Mouse (Mus musculus): ENCODE results near the gene Tldc2.
A peak's percentile ranks its signal among the peaks of the same experiment; 100 is the strongest.

The Tldc2 gene

DNA sequence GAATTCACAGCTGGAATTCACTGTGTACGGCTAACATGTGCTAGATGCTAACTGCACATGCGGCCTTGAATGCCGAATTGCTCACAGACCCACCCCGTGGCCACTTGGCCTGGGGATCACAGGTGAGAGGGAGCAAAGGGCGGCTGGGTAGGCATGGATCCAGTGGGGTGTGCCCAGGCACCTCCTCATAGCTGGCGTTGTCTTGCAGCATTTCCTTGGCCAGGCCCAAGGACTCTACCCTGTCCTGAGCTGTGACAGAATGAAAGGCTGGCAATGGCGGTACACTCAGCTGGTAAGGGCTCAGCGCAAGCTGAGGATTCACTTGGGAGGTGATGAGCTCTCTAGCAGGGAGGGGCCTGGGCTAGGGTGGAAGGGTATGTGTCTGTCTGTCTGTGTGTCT, at the start of gene Tldc2:
TSS of gene Tldc2 (plus strand) at position 260 of the 400 bp plus-strand sequence.
- no peak for DNase-seq

DNA sequence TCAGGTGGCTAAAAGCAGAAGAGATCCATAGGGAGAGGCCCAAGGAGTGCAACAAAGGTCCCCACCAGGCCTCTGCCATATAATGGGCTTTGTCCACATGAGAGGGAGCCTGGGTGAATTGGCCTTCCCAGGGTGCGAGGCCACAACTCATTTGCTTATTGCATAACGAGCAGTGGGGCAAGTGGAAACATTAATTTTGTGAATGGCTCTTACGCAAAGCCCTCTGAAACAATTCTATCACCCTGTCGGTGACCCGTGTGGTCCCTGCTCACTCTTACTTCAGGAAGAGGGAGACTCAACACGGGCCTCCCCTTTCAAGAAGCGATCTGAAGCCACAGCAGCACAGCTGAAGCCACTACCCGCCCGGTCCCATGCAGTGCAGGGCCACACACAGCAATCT, 49.6 kb upstream of the Tldc2 start:
- DNase-seq, result no peak

DNA sequence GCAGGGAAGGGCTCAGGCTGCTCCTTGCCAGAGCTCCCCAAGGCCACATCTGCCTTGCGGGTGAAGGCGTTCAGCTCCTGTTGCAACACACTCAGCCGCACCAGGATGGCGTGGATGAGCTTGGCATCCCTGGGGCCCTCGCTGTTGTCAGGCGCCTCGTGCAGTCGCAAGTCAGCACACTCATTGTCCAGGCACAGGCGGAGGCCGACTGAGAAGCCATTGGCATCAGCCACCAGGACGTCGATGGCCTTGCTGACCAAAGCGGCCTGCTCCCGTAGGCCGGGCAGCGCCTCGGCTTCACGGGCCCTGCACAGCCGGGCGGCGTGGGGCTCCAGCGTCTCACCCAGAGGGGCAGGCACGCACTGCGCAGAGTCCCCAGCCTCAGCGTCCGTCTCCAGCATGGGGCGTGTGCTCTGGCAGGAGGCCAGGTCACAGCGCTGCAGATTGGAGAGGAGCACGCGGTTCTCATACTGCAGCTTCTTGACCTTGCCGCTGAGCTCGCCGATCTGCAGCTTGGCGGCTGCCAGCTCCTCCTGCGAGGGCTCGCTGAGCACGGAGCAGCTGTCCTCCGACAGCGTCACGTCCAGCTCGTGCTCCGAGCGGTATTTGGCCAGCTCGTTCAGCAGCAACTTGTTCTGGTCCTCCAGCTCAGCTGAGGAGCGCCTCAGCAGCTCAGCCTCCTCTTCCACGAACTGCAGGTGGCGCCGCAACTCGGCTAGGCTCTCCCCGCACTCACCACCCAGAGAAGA, 46.8 kb upstream of the Tldc2 start:
- DNase-seq, result peak; percentile 73

DNA sequence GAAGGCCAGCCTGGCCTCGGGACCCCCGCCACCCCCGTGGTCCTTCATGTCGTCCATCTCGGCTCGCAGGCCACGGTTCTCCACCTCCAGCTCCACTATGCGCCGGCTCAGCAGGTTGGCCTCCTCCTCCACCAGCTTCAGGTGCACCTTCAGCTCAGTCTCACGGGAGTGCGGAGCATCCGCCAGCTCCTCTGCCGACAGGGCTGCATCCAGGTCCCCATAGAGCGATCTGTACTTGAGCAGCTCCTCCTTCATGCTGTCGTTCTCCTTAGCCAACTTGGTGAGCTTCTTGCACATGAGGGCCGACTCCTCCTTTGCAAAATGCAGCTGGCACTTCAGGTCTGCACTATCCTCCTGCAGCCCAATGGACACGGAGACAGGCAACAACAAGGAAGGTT, 46.2 kb upstream of the Tldc2 start:
- no peak for DNase-seq

DNA sequence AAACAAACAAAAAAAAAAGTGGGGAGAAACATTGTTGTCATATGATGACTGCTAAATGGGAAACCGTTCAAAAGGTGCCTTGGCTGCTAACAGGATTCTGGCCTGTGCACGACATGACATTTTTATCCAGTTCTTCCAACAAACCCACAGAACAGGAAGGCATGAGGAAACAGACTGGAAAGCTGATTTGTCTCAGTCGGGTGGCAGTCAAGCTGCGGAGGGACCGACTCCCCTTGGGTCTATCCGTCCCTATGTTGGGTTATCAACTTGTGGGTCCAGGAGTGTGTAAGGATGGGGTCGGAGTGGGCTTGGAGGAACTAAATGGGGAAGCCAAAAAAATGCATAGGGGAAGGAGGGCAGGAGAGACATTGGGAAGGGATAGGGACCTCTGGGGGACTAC, 45.4 kb upstream of the Tldc2 start:
- no peak for DNase-seq

DNA sequence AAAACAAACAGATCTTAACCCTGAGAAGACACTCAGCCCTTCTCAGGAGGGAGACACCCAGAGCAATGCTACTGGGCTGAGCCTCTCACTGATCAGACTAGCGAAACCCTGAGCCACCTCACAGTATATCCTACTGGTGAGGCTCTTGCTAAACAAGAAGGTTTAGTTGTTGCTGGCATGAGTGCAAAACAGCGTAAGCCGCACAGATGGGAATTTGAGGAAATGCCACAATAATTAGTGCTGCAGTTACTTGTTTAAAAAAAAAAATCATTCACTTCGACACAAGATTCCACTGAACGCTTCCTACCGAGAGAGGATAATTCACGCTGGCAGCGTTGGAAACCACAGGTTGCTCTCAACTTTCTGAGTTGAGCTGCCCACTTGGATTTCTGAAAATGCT, 43.3 kb upstream of the Tldc2 start:
- DNase-seq, result peak; percentile 54

DNA sequence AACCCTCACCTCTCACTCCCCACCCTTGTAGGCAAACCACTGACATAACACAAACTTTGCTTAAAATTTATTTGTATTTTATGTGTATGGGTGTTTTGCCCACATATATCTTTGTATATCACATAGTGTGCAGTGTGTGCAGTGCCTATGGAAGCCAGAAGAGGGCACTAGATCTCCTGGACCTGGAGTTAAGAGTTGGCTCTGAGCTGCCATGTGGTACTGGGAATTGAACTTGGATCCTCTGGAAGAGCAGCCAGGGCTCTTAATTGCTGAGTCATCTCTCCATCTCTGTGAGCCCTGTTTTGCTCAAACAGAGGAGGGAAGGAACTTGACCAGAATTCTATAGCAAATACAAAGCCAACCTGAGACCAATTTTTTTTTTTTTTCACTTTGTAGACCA, 42.9 kb upstream of the Tldc2 start:
- DNase-seq, result no peak

DNA sequence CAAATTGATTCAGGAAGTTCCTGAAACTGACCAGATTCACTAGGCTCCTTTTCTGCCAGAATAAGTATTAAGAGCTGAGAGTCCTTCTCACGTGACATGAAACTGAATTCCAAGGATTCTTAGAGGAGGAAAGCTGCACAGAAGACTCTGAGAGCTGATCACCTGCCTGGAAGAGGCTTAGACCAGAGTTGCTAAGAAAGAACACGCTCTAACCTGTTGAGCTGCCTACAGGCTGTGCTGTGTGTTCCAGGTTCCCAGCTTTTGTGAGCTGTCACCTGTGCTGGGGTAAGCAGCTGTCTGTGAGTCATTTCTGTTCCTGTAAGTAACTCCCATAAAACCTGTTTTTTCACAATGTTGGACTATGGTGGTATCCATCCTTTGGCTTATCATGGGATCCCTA, 40.9 kb upstream of the Tldc2 start:
- no peak for DNase-seq

DNA sequence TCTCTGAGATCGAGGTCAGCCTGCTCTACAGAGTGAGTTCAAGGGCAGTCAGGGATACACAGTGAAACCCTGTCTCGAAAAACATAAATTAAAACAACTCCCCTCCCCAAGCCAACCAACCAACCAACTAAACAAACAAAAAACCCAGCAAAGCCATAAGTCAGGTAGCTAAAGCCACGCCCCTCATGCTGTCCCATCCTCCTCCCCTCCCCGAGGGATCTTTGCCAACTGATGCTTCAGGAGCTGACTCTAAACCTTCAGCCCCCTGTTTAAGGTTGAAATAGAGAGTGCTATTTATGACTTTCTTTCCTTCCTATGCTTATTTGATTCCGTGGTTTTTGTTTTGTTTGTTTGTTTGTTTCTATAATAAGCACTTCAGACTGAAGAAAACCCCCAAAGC, 39.9 kb upstream of the Tldc2 start:
- no peak for DNase-seq

DNA sequence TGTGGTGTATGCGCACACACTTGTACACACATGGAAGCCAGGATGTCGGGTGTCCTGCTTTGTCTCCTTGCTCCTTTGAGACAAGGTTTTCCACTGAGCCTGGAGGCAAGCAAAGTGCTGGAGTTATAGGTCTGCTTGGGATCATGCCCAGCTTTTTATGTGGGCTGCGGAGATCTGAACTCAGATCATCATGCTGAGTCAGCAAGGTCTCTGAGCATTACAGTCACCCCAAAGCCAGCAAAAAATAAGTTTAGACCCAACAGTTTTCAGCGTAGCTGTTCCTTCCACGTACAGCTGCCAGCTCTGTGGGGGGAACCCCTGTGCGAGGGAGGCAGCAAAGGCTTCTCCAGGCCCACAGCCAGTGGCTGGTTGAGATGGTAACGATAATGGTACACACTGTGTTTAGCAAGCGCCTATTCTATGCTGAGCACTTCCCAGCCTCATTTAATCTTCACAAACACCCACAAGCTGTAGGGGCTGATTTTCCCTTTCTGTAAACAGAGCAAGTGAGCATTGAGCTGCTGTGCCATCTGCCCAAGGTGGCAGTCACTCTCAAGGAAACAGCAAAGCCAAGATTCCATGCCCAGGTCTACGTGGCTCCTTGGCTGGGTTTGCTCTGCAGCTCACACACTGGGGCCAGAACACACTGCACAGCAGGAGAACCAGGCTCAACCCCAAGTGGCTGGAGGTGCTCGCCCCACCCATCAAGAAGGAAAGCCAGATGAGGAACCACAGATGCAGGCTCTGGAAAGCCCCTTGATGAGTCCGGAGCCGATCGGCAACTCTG, 38.3 kb upstream of the Tldc2 start:
- peak; percentile 78 for DNase-seq

DNA sequence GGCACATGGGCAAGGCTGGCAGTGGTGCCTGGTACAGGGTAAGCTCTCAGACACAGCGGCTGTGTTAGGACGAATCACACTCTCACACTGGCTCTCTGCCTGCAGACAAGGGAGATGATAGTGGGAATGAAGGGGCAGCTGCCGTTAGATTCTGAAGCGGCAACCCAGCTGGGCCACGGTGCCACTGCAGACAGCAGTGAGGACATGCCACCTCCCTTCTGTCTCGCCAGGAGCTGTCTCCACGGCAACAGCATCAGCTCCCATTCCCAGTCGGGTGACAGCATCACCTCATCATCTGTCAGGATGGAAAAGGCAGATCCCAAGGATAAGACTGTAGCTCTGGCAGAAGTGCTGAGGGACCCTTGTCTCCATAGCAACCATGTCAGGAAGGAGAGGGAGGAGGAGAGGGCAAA, 37.0 kb upstream of the Tldc2 start:
- peak; percentile 62 for DNase-seq

DNA sequence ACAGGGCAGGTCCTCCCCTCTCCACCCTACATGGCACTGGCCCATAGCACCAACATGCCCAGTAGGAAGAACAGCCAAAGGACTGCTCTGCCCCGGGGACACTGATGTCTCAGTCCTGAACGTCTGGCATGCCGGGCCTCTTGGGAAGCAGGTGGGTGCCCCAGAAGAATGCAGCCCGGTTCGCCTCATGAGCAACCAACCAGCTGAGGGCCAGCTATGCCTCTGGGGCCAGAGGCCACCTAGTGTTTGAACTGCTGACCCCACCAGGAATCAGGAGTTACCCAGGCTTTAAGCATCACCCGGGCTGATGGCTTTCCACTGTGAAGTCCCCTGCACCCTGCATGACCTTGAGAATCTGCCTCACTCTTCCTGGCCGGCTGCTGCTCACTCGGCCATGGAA, 34.4 kb upstream of the Tldc2 start:
- no peak for DNase-seq

DNA sequence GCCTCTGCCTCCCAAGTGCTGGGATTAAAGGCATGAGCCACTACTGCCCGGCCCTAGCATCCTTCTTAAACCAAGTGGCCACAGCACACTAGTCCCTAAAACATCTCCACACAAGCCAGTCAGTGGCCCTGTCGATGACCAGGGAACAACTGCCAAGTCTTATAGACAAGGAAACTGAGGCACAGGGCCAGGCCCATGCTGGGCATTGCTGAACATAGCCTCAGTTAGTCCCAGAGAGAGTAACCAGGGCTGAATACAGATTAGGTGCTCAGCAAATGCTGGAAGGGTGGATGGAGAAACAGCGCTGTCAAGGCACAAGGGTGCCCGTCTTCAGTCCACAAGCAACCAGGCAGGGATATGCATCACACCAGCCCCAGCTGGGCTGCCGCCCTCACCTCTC, 33.7 kb upstream of the Tldc2 start:
- no peak for DNase-seq

DNA sequence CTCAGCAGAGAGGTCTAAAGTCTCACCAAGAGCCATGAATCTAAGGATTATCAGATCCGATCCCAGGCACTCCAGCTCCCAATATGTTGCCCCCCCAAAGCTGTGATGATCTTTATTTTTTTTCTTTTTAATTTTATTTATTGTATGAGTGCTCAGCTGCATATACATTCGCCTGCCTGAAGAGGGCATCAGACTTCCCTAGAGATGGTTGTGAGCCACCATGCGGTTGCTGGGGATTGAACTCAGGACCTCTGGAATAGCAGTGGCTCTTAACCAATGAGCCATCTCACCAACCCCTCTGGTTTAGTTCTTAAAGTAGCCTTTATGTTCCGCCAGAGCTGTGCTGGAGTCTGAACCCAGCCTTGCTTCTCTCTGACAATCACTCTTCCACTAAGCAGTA, 33.1 kb upstream of the Tldc2 start:
- DNase-seq, result no peak

DNA sequence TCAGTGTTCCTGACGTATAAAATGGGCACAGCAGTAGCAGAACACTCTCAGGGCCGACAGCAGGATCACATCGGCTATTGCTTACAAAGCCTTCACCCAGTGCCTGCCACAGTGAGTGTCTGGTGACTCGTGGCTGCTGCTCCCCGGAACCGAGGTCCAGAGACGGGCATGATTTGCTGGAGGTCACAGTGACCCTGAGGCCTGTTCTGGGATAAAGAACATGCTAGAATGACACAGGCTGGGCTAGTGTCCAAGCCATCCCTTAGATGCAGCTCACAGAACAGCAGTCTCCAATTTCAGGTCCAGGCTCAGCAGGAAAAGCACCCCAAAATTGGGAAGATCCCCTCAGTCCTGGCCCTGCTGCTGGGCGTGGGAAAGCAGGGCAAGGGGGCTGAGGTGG, 32.6 kb upstream of the Tldc2 start:
- peak; percentile 57 for DNase-seq

DNA sequence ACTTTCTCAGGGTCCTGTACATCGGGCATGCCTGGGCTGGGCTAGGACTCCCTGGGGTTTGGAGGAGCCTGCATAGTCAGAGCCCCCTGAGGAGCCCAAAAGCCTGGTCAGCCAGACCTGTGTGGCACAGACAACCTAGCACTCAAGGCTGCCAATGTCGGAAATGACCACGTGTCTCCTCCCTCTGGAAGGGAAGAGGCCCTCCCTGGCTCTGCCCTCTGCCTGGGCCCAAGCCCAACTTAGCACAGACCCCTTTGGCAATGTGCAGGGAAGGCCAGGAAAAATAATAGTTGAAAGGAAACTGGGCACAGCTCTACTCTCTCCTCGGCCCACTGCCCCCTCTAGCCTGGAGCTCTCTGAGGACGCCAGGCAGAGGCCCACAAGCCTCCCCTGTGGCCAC, 32.0 kb upstream of the Tldc2 start:
- peak; percentile 78 for DNase-seq

DNA sequence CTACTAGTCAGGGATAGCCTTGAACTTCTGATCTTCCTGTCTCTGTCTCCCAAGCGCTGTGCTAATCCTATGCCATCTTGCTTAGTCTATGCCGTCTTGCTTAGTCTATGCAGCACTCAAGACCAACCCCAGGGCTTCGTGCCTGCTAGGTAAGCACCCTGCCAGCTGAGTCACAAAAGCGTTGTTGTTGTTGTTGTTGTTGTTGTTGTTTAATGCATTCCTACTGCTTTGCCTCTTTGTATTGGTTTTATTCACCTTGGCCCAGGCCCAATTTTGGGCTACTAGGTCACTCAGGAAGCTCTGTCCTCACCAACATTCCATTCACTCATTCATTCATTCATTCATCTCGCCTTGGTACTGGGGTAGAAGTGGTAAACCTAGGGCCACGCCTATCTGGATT, 31.1 kb upstream of the Tldc2 start:
- no peak for DNase-seq

DNA sequence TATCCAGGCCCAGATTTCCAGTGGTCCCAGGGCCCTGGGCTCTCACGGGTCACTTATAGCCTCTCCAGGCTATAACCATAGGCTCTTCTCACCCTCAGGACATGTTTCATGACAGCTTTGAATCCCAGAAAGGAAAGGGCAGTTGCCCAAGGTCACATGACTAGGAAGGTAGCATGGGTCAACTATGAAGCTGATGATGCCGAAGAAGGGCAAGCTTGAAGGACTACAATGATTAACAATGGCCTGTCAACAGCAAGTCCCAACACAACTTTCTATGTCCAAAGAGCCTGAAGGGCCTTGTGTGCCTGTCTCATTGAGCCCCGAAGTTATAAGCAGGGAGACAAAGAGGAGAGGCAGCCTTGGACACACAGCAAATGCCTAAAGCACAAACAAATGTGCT, 29.7 kb upstream of the Tldc2 start:
- no peak for DNase-seq

DNA sequence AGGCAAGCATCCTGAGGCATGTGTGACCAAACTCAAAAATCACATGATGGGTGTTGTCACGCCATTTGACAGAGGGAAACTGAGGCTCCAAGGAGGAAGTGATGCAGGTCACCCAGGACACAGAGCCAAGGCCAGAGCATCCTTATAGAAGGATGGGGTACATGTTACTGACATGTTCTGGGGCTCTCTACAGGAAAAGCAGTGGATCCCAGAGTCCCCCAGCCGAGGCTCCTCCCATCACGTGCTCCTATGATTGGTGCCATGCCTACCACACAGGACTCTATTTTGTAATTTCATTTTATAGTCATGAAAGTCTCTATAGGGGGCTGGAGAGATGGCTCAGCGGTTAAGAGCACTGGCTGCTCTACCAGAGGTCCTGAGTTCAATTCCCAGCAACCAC, 29.1 kb upstream of the Tldc2 start:
- DNase-seq, result peak; percentile 45

DNA sequence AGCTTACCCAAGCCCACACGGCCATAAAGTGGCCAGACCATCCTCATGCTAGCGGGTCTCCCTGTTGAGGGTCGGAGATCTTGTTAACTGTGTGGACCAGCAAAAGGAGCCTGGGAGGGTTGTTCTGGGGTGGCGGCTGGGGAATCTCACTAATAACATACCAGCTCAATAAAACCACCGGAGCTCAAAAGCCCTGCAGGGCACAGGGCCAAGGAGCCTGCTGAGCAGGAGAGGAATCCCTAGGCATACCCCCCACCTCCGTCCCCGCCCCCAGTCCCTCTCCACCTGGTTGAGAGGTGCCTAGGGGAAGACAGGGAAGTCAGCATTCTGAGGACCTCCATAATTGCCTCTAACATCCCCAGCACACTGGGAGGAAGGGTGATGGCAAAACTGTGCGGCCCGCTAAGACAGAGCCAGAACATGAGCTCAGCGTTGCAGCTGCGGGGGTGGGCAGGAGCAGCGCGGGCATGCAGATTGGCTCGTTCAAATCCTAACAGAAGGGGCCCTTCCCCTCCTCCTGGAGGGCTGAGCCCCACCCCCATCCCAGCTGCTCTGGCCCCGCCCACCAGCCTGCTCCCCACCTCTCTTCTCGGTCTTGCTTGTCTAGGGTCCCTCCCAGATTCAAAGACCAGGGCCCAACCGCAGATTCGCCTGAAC, 28.4 kb upstream of the Tldc2 start:
- DNase-seq, result peak; percentile 86

DNA sequence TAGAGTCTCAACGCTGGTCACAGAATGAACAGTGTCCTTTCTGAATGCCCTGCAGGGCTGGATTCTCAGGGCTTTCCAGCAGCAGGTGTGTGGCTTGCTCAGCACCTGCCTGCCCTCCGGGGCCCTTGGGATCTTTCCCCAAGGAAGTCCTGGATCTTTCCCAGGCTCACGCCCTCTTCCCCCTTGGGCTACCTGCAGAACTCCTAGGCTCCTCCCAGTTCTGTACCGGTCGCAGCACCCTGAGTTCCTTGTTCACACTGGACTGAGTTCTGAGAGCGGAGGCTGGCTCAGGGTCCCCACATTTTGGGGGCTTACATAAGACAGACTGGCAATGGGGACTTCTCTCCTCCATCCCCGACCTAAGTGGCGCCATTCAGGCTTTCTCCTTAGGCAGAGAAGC, 27.7 kb upstream of the Tldc2 start:
- peak; percentile 69 for DNase-seq

DNA sequence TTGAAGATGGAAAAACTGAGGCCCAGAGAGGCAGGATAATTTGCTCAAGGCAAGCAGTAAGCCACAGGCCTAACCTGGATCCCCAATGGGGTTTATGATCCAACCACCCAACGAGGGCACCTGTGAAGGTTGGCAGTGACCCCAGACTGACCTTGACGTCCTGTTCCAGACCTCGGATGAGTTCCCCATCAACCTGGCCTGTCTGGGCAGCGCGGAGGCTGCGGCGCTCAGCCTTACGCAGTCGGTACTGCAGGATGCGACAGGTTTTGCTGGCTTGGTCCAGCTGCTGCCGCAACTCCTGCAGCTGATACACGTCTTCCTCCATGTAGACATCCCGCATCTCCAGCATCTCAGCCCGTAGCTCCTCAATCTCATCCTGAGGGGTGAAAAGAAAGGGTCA, 26.8 kb upstream of the Tldc2 start:
- peak; percentile 79 for DNase-seq

DNA sequence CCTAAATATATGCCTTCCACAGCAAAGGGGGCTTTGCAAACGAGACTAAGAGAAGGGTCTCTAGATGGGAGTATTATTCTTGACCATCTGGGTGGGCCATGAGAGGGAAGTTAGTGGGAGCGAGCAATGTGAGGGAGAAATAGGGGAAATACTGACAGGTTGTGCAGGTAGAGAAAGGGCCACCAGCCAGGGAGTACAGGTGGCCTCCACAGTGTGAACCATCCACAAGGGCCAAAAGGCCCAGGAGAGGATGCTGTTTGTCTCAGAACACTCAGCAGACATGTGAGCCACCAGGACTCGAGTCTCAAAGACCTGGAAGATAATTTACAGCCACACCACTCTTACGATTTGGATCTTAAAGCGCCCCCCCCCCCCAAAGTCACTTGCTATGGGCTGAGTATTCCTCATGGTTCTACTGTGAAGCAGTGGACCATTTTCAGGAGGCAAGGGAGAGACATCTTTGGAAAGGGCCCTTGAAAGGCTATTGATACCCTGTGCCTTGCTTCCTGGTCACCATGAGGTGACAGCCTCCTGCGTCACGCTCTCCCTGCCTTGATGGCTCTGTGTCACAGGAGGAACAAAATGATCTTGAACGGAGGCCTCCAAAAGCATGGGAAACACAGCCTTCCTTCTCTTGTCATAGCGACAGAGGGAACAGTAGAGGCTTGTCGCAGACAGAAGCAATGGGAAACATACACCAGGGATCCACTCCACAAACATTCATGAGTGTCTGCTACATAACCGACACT, 26.1 kb upstream of the Tldc2 start:
- DNase-seq, result peak; percentile 90

Measured in cerebellum, adult 11-12 months (tissue).